Mouse (Mus musculus) small intestine, adult 2 months (tissue): Measurements from ENCODE around the gene Npas3. TPM values are rescaled to one million over a fixed set of nuclear protein-coding genes. Genes with fewer than 3 reads are reported as not detected.
"Not testable (repeated sequence)": the region's sequence is repeated elsewhere in the genome, so short reads cannot be mapped to it uniquely, and the experiment has no call there.

ENCODE experiments used
- H3K27ac ChIP-seq: fragments of 200-500 bp; 2 replicates; pipeline ENCODE4 v1.5.1; 2012; ENCODE audit warnings: low read depth, low read length, control low read depth, inconsistent platforms; ENCODE audit not compliant: insufficient read depth
- H3K27me3 ChIP-seq: fragments of 200-500 bp; 2 replicates; pipeline ENCODE4 v1.6.1; 2012; ENCODE audit warnings: mild to moderate bottlenecking, moderate library complexity, low read length, inconsistent platforms; ENCODE audit not compliant: control insufficient read depth, insufficient read depth
- H3K36me3 ChIP-seq: fragments of 200-500 bp; 2 replicates; pipeline ENCODE4 v1.6.1; 2012; ENCODE audit warnings: mild to moderate bottlenecking, low read length, control low read depth, inconsistent platforms; ENCODE audit not compliant: control insufficient read depth, insufficient read depth
- H3K4me1 ChIP-seq: fragments of 200-500 bp; 2 replicates; pipeline ENCODE4 v1.6.1; 2012; ENCODE audit warnings: low read length, inconsistent platforms, mixed read lengths; ENCODE audit not compliant: control insufficient read depth, insufficient read depth, insufficient read length
- H3K4me3 ChIP-seq: fragments of 200-500 bp; 2 replicates; pipeline ENCODE4 v1.5.1; 2012; ENCODE audit warnings: low read depth, mild to moderate bottlenecking, control low read depth, inconsistent platforms, low read length, moderate library complexity
- CTCF ChIP-seq: fragments of 200-500 bp; IDR thresholded peaks from 2 replicates; pipeline ENCODE4 v1.5.1; 2012; ENCODE audit warnings: low read depth, mild to moderate bottlenecking, control low read depth, inconsistent platforms, low read length, moderate library complexity, mixed read lengths; ENCODE audit not compliant: insufficient replicate concordance, insufficient read length; ENCODE audit errors: extremely low read depth
- POLR2A ChIP-seq: fragments of 200-500 bp; IDR thresholded peaks from 2 replicates; pipeline ENCODE4 v1.6.1; 2012; ENCODE audit warnings: low read depth, mild to moderate bottlenecking, control low read depth, inconsistent platforms, low read length, moderate library complexity
- WGBS: fragments of 180-500 bp; shearing (Covaris S2); methylation state at CpG from one replicate; pipeline ENCODE4 v1.1.7; 2018; 5-methylcytosine and 5-hydroxymethylcytosine counted together
- polyA plus RNA-seq: library from polyadenylated mRNA; depleted of rRNA; stranded (reverse); fragments of >200 nt; gene quantifications from 2 replicates; pipeline ENCODE4 v1.2.3, GENCODE M21; 2012

Npas3 gene
- polyA plus RNA-seq, 1 experiment, result 0.13 TPM

DNA sequence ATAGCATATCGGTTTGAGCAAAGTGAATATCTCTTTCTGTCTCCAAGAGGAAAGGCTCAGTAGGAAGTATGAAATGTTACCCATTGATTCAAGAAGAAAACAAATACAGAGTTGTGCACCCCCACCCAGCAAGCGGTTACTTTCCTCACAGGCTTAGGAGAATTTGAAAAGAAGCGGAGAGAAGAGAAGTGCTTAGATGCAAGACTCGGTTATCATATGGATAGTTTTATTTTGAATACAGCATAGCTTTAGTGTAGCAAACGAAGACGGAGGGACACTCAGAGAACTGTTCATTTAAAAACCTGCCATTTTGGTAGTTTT lies 5.6 kb downstream of the Npas3 start:
- WGBS, result 30% methylated on average over 6 of the region's 6 CpGs
- no peaks in the 10 kb centered on the region for H3K36me3 ChIP-seq
- no peaks in the 10 kb centered on the region for H3K4me1 ChIP-seq
- H3K4me3 ChIP-seq, result no peak overlapping the region
- peaks cover 34% of the 10 kb centered on the region for H3K27me3 ChIP-seq
- TF ChIP-seq CTCF (no peak), POLR2A (no peak)
- no peak overlapping the region for H3K27ac ChIP-seq

DNA sequence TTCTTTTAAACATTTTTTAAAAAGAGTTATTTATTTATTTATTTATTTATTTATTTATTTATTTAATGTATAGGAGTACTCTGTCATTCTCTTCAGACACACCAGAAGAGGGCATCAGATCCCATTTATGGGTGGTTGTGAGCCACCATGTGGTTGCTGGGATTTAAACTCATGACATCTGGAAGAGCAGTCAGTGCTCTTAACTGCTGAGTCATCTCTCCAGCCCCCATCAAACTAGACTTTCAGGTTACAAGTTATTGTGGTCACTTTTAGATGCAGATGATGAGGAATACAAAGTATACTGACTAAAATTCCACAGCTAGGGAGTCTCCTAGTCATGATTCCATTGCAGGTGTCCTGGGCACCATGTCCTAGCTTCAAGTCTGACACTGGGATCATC lies 26.0 kb downstream of the Npas3 start:
- H3K4me1 ChIP-seq, H3K4me3 ChIP-seq, H3K36me3 ChIP-seq, H3K27ac ChIP-seq, H3K27me3 ChIP-seq: not testable (repeated sequence)

DNA sequence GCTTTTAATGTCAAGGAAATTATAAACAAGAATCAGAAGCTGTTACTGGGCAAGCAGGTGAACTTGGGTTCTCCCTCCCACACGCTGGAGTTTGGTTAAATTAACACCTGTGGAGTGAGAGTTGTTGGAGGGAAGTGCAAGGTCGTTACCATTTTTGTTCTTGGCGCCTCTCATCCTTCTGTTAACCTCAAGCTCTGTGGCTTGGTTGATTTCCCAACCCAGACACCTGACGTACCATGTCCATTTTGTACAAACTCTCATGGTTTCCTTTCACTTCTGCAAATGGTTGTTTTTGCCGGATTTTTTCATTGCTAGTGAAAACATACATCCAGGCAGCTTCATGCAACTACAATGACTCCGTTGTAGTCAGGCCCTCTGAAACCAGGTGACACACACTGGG lies 28.9 kb downstream of the Npas3 start:
- no peak overlapping the region for H3K4me3 ChIP-seq
- no peaks in the 10 kb centered on the region for H3K27me3 ChIP-seq
- H3K4me1 ChIP-seq, result no peaks in the 10 kb centered on the region
- no peak for TF ChIP-seq CTCF
- TF ChIP-seq POLR2A, result no peak
- no peaks in the 10 kb centered on the region for H3K36me3 ChIP-seq
- H3K27ac ChIP-seq, result no peak overlapping the region
- 64% methylated on average over 6 of the region's 6 CpGs for WGBS

DNA sequence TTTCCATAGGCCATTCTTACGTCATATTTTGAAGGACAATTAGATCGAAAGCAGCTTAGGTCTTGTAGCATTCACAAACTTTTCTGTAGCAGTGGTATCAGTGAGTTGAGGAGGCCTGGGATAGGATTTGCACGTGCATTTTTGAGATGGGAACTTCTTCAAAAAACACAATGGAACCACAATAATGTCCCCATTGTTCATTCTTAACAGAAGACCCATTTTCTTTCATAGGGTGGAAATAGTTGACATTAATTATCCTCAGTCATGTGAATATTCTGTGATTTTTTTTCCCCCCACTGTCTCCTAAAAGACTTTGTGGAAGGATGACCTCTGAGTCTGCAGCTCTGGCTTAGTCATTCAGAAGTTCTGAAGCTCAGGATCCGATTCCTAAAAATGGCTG lies 41.9 kb downstream of the Npas3 start:
- H3K27ac ChIP-seq, result no peak overlapping the region
- H3K36me3 ChIP-seq, result no peaks in the 10 kb centered on the region
- H3K27me3 ChIP-seq, result no peaks in the 10 kb centered on the region
- TF ChIP-seq POLR2A (no peak), CTCF (no peak)
- no peak overlapping the region for H3K4me3 ChIP-seq
- no peaks in the 10 kb centered on the region for H3K4me1 ChIP-seq
- WGBS, result 89% methylated on average over 4 of the region's 4 CpGs

DNA sequence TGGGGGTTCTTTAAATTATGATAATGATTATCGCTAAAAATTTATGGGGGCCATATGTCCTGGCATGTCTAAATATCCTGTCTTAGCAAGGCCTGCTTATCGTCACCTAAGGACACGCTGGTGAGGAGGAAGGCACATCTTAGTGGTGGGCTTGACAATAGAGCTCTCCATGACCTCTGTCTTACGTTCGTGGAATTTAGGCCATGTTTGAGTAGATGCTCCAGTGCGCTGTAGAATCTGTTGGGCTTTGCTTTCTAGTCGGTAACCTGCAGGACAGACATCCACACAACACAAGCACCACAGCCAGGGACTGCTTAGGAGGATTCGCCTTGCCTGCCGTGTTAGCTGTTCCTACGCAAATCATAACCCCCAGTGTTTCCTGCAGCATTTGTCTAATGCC lies 42.4 kb downstream of the Npas3 start:
- H3K4me1 ChIP-seq, result no peaks in the 10 kb centered on the region
- no peak overlapping the region for H3K27ac ChIP-seq
- no peaks in the 10 kb centered on the region for H3K27me3 ChIP-seq
- no peak overlapping the region for H3K4me3 ChIP-seq
- TF ChIP-seq POLR2A (no peak), CTCF (no peak)
- no peaks in the 10 kb centered on the region for H3K36me3 ChIP-seq
- WGBS, result 88% methylated on average over 10 of the region's 10 CpGs

DNA sequence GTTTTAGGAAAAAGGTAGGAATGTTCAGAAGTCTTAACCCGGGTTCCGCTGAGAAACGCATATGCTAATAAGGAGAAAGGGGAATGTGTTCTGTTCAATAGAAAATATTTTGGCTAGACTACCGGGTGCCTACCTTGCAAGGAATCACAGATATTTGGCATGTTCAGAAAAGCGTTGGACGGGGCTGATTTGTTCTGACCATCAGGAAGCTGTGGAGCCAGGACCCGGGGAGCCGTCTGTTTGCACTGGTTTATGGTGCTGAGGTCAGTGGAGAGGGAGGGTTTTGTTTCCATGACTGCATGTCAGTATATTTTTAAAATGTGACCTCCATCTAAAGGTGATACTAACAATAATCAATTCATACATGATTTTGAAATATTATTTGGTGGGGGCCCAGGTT lies 43.5 kb downstream of the Npas3 start:
- Histone ChIP-seq H3K4me1 (no peaks in the 10 kb centered on the region), H3K27ac (no peak overlapping the region), H3K27me3 (no peaks in the 10 kb centered on the region), H3K4me3 (no peak overlapping the region), H3K36me3 (no peaks in the 10 kb centered on the region)
- WGBS, result 63% methylated on average over 8 of the region's 8 CpGs
- TF ChIP-seq CTCF (no peak), POLR2A (no peak)

DNA sequence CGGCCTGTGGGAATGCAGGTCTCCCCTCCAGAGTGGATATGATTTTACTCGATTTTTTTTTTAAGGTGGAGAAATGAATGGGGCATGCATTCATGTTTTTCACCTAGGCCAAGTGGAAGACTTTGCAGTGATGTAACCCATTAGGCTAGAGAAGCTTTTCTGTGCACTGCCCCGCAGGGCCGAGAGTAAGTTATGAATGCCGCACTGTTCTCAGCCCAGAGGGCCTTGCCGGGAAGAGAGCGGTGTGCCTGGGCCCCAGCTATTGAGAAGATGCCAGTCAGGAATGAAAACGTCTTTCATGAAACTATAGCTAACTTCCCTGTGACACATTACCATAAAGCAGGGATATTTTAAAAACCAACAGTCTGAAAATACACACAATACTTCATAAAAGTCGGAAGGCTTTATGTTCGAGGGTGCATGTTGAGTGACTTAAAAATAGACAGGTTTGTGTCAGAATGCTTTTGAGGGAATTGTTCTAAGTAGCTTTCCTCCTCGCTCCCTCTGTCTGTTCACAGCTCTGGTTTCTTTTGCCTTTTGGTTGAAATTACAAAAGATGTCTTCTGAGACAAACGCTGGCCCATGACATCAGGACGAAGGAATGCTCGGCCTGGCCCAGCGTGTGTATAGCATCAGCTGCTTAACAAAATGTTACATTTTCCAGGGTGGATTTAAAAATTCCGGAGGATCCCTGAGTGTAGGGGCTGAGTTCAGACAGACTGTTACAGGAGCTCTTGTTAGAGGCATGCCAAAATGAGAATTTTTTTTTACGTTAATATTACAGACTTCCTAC lies 44.2 kb downstream of the Npas3 start:
- Histone ChIP-seq H3K4me1 (no peaks in the 10 kb centered on the region), H3K4me3 (no peak overlapping the region), H3K27me3 (no peaks in the 10 kb centered on the region), H3K27ac (no peak overlapping the region), H3K36me3 (no peaks in the 10 kb centered on the region)
- WGBS, result 74% methylated on average over 17 of the region's 17 CpGs
- TF ChIP-seq POLR2A, result no peak
- no peak for TF ChIP-seq CTCF

DNA sequence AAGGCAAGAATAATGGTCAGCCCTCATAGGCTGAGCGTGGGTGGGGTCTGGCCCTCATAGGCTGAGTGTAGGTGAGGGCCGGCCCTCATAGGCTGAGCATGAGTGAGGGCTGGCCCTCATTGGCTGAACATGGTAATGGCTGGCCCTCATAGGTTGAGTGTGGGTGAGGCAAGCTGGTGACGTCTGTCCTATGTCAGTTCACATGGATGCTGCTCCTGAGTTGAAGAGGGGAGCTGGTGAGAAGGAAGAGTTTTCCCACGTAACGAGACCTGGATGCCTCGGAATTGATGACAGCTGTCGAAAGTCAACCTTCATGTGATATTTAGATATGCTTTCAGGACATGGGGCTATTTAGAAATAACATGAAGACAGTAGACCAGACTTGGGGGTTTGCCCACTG lies 45.5 kb downstream of the Npas3 start:
- H3K36me3 ChIP-seq, result no peaks in the 10 kb centered on the region
- 95% methylated on average over 7 of the region's 7 CpGs for WGBS

More for the DNA sequence above, 45.5 kb downstream of the Npas3 start:
- Histone ChIP-seq H3K4me1 (no peaks in the 10 kb centered on the region), H3K27me3 (no peaks in the 10 kb centered on the region), H3K4me3 (no peak overlapping the region), H3K27ac (no peak overlapping the region)
- TF ChIP-seq POLR2A, result no peak
- TF ChIP-seq CTCF, result no peak
